Mouse (Mus musculus) embryo, embryonic 10.5 days (tissue): ENCODE measurements around the gene Mepce.
A peak's percentile ranks its signal among the peaks of the same experiment; 100 is the strongest.

Source experiments
- DNase-seq: peaks from one replicate; pipeline ENCODE4 v3.0.0-alpha.2; 2015; ENCODE audit warnings: low spot score

Mepce gene

GRCm38 (mm10) chr5:137788171-137788570, 716 bp upstream of the Mepce start:
- peak; percentile 15 for DNase-seq

DNA sequence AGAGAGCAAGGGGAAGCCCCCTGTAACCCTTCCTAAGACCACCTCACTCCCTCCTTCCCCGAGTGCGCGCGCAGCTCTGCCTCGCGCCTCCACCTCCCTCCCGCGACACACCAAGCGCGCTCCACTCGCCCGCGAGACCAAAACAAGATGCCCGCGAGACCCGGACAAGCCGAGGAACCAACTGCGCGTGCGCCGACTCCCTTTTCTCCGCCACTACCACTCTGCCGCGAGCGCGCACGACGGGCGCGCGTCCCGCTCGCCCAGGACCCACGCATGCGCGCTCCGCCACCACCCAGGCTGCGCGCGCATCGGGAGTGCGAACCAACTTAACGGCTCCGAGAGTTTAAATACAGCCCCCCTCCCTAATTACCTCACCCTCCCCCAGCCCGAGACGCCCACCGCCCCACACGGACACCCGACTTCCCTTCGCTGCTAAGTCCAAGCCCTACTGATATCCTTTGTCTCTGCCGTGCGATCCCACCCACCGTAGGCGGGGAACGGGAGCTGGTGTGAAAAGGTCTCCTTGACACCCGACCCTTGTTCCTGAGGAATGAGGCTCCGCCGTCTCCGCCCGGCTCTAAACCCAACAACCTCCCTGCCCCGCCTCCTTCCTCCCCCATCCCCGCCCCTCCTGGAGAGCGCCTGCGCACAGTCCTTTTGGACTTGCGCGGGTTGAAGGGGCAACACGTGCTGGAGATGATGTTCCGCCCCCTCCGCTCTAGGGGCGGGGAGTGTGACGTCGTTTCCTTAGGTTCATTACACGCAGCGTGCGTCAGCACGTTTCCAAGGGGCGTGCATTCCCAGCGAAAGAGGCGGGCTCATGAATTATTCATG, 1.1 kb downstream of the Mepce start:
- DNase-seq = peak; percentile 100

DNA sequence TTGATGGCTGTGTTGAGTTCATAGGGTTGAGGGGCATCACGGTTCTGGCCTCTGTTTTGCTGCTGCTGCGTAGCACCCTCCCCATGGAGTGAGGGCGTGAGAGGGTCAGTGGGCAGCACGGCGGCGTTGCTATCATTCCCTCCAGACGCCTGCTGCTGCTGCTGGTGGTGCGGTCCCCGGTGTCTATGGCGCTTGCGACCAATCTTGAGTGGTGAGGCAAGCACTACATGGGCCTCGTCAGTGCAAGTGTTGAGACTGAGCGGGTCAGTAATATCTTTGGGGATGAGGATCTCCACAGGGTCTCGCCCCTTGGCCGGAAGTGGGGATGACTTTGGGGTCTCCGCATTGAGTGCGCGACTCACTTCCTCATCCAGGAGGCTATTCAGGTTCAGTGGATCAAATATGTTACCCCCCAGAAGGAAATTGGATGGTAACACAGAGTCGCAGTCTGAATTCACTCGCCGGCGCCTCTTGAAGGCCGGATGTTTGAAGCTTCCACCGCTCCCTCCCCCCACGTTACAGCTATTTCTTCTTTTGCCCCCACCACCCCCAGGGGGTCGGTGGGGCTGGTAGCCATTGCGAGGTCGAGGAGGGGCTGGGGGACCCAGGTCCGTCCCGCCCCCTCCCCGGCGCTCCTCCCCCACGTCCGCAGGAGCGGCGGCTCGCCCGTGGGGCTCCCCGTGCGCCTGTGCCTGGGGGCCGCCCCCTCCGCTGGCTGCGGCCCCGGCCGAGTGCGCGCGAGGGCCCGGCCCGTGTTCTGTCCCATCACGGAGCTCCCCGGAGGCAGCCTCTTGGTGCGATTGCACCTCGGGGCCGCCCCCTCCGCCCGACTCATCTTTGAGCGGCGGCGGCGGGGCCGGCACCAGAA, 2.1 kb downstream of the Mepce start:
- DNase-seq = peak; percentile 51

GRCm38 (mm10) chr5:137784546-137784945, 2.9 kb downstream of the Mepce start:
- no peak for DNase-seq

GRCm38 (mm10) chr5:137783901-137784540, 3.4 kb downstream of the Mepce start:
- no peak for DNase-seq

DNA sequence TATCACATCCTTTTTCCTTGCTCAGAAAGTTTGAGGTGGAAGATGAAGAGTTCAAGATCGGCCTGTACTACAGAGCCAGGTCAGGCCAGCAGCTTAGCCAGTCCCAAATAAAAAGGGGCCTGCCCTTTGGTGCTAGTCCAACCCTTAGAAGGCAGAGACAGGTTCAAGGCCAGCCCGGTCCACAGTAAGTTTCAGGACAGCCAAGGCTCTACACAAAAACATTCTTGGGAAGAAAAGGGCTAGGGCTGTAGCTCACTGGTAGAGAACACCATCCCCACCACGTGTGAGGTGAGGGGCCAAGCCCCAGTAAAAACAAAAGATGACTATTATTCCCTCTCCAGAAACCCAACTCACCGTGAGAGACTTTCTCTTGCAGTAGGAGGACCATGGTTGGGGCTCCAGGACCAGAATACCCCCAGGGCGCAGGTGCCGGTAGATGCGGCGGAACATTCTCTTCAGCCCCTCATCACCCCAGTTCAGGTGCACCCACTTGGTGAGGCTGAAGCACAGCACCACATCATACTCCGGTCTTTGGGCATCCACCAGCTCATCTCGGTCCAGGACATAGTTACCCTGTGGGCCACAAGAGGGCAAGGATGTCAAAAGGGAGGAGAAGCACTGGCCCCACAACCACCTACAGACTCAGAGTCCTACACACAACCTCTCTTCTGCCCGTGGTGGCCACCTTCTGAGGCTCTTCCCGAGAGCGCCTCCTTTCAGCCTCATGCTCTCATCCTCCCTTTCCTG, 4.5 kb downstream of the Mepce start:
- no peak for DNase-seq

DNA sequence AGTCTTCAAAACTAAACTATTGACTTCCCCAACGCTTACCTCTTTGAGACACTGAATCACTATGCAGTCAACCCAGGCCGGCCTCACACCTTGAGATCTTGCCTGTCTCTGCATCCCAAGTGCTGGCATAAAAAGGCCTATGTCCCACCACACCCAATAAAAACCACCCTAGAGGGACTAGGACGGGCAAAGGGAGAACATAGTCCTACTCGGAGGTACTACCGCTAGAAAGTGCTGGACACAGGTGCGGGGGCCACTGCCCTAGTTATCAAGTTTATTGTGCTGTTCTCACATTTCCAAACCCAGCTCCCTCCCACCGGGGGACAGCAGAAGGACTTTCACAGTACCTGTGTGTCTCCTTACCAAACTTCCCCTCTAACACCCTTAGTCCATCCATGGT, 5.8 kb downstream of the Mepce start:
- no peak for DNase-seq

DNA sequence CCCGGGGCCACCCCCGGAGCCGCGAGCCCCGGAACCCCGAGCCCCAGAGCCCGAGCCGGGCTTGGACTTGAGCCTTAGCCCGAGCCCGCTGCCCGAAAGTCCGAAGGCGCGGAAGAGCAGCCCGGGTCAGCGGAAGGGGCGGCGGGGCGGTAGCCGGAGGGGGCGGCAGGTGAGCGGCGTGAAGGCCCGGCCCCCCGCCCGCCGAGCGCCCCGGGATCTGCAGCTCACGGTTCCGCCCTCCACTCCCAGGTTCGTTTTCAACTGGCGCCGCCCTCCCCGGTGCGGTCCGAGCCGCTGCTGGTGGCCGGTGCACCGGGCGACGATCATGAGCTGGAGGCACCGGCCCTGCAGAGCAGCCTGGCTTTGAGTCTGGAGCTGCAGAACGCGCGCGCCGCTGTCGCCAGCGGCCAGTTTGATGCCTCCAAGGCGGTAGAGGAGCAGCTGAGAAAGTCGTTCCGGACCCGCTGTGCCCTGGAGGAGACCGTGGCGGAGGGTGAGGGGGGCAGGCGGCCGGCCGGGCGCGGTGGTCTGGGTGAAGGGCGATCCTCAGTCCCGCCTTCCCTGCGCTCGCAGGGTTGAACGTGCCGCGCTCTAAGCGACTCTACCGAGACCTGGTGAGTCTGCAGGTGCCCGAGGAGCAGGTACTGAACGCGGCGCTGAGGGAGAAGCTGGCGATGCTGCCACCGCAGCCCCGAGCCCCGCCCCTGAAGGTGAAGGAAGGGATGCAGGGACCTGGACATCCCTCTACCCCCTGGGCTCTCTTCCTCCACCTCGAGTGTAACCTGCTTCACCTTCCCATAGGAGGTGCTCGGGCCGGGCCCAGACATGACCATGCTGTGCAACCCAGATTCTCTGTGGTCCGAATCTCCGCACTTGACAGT, 8.2 kb downstream of the Mepce start:
- peak; percentile 36 for DNase-seq

DNA sequence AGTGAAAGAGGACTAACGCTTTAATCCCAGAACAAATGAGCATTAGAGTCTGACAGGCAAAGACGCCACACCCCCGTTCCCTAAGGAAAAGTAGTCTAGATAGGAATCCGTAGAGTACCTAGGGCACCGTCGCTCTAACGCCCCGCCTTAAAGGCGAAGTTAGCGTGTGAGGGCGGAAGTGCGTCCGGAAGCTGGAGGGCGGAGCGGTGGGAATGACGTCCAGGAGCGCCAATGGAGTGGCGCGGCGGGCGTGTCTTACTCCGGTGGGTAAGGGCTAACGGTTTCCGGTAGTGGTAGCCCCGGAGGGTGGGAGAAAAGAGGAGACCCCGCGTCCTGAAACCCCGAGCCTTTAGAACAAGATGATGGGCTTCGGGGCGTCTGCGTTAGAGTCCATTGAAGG, 8.8 kb downstream of the Mepce start, which contains the start of gene Ppp1r35:
Gene Ppp1r35 (plus strand): TSS at position 215 of the 400 bp plus-strand sequence.
- DNase-seq = peak; percentile 99

DNA sequence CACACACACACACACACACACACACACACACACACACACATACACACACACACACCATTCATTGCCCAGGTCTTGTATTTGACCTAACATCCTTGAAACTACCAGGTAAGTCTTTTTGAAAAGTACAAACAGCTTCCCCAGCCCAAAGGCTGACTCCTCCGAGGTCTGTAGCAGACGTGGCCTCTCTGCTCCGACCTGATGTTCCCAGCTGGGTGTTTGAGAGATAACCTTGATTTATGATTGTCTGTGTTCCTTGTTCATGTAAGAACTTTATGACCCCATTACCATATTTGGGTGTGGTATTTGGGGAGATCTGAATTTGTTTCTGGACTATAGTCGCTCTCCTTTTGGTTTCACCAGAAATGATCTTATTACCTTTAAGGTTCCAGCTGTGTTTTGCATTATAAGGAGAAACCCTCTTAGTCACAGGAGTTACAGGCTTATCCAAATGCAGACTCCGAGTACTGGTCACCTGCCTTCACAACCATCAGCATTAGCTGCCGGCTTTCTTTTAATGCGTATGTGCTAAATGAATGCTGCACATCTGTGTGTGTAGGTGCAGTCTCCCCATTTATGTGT, 10.1 kb downstream of the Mepce start:
- no peak for DNase-seq

GRCm38 (mm10) chr5:137776408-137776918, 11.0 kb downstream of the Mepce start:
- DNase-seq = no peak

DNA sequence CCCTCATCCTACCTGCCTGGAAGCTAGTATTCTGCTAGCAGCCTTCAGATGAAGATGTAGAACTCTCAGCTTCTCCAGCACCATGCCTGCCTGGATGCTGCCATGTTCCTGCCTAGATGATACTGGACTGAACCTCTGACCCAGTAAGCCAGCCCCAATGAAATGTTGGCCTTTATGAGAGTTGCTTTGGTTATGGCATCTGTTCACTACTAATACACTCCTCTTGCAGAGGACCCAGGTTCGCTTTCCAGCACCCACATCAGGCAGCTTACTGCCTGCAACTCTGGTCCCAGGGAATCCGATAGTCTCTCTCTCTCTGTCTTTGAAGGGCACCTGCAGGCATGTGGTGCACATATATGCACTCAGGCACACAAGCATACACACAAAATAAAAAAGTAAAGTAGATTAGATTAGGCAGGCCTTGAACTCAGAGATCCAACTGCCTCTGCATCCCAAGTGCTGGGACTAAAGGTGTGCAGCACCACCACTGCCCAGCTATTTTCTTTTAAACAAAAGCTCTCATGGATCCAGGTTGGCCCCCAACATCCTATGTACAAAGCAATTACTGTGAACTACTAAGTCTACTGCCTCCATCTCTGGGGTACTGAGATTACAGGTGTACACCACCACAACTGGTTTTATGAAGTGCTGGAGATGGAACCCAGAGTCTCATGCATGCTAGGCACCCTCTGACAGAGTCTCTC, 11.7 kb downstream of the Mepce start:
- no peak for DNase-seq

DNA sequence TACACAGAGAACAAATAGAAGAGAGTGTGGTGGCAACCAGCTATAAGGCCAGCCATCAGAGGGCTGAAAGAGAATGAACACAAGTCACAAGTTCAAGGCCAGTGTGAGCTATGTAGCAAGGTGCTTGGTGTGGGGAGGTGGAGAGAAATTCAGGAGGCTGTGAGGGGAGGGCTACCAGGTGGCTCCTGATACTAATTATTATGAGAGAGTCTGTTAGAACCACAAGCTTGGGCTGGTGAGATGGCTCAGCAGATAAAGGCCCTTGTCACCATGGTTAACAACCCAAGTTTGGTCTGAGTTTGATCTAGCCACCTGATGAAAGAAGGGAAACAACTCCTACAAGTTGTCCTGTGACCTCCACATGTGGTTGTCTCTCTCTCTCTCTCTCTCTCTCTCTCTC, 14.7 kb downstream of the Mepce start:
- DNase-seq = no peak

GRCm38 (mm10) chr5:137770709-137771108, 16.7 kb downstream of the Mepce start:
- DNase-seq = peak; percentile 76

DNA sequence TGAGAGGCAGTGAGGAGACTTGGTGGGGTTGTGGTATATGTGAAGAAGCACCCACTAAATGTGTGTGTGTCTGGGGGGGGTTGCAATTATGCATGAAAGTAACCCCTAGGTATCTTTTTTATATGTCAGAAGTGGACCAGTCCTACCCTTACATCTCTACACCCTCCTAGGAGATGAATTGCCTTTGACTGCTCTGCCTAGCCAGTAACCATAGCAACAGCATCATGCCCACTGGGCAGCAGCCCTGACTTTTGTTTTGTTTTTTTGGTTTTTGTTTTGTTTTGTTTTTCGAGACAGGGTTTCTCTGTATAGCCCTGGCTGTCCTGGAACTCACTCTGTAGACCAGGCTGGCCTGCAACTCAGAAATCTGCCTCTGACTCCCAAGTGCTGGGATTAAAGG, 19.0 kb downstream of the Mepce start:
- DNase-seq = no peak

DNA sequence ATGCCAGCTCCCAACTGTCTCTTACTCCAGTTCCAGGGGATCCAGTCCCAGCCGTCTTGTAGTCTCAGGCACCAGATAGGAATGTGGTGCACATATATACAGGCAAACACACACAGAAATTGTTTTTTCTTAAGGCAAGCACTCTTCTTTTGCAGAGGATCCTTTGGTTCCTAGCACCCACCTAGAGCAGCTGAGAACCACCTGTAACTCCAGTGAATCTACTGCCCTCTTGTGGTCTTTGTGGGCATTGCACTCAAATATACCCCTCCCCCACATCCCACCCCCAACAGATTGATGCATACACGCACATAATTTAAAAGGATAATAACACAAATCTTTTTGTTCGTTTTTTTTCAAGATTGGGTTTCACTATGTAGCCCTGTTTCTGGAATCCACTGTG, 21.2 kb downstream of the Mepce start:
- peak; percentile 58 for DNase-seq

GRCm38 (mm10) chr5:137764609-137765340, 22.7 kb downstream of the Mepce start:
- DNase-seq = no peak

GRCm38 (mm10) chr5:137759971-137760412, 27.5 kb downstream of the Mepce start:
- DNase-seq = peak; percentile 82
